Mouse (Mus musculus) olfactory bulb, adult 2 months (tissue): ENCODE measurements around the gene Cacnb1.

Experiments
- CTCF ChIP-seq: fragments of 200-500 bp; IDR thresholded peaks from 2 replicates; pipeline ENCODE4 v1.5.1; 2012; ENCODE audit warnings: low read depth, mild to moderate bottlenecking, low read length, moderate library complexity; ENCODE audit not compliant: insufficient read depth
- POLR2A ChIP-seq: fragments of 200-500 bp; IDR thresholded peaks from 2 replicates; pipeline ENCODE4 v1.6.1; 2012; ENCODE audit warnings: mild to moderate bottlenecking, low read depth, low read length, moderate library complexity; ENCODE audit not compliant: insufficient read depth

DNA sequence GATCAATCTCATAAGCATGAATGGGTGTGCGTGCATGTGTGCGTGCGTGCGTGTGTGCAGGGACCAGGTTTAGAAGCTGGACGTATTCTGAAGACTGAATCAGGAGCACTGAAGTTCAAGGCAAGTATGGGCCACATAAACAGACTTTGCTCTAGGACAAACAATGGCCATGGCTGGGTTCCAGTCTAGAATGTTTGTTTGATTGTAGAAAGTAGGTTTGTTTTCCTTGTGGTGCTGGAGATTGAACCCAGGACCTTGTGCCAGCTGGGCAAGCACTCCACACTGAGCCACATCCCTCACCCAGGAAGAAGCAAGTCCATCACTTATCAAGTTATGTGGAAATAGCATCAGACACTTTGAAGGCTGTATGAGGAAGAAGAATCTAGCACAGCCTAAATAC is 6.7 kb downstream of the Cacnb1 start:
- TF ChIP-seq CTCF = no peak
- no peak for TF ChIP-seq POLR2A
